Mouse (Mus musculus): ENCODE data around the gene Cpne1. TPM values are rescaled to one million over a fixed set of nuclear protein-coding genes. Genes with fewer than 3 reads are reported as not detected.

The Cpne1 gene
- polyA plus RNA-seq, 1 experiment from 2014 or later, result 31.9 TPM

Other genes starting within 250 kb of the Cpne1 start
- 63.5 and 79.0 TPM in 2 replicates for gene Uqcc1, start 181.7 kb downstream of the Cpne1 start, polyA plus RNA-seq (2015; fragmentation: Nextera tagmentation; extraction: Ambion mirVana)
- not detected in 2 replicates for gene Gm15557, start 171.2 kb downstream of the Cpne1 start, polyA plus RNA-seq (2015; fragmentation: Nextera tagmentation; extraction: Ambion mirVana)
- gene Gdf5, start 166.6 kb downstream of the Cpne1 start, polyA plus RNA-seq (2015; fragmentation: Nextera tagmentation; extraction: Ambion mirVana), result 2.4 and 4.3 TPM in 2 replicates
- gene Cep250, start 155.5 kb downstream of the Cpne1 start, polyA plus RNA-seq (2015; fragmentation: Nextera tagmentation; extraction: Ambion mirVana), result 18.9 and 19.2 TPM in 2 replicates
- 1.8 TPM in 2 replicates for gene 6430550D23Rik, start 104.0 kb downstream of the Cpne1 start, polyA plus RNA-seq (2015; fragmentation: Nextera tagmentation; extraction: Ambion mirVana)
- 341 and 364 TPM in 2 replicates for gene Ergic3, start 103.9 kb downstream of the Cpne1 start, polyA plus RNA-seq (2015; fragmentation: Nextera tagmentation; extraction: Ambion mirVana)
- not detected in 2 replicates for gene Fer1l4, start 59.0 kb downstream of the Cpne1 start, polyA plus RNA-seq (2015; fragmentation: Nextera tagmentation; extraction: Ambion mirVana)
- 6.1 and 6.4 TPM in 2 replicates for gene Spag4, start 46.8 kb downstream of the Cpne1 start, polyA plus RNA-seq (2015; fragmentation: Nextera tagmentation; extraction: Ambion mirVana)
- 31.1 and 32.4 TPM in 2 replicates for gene Rbm12, start within 50 bp of the Cpne1 start, polyA plus RNA-seq (2015; fragmentation: Nextera tagmentation; extraction: Ambion mirVana)
- 24.1 and 24.2 TPM in 2 replicates for gene Gm28036, start 15.1 kb upstream of the Cpne1 start, polyA plus RNA-seq (2015; fragmentation: Nextera tagmentation; extraction: Ambion mirVana)
- gene Romo1, start 32.1 kb upstream of the Cpne1 start, polyA plus RNA-seq (2015; fragmentation: Nextera tagmentation; extraction: Ambion mirVana), result 363 and 422 TPM in 2 replicates
- gene Nfs1, start 32.2 kb upstream of the Cpne1 start, polyA plus RNA-seq (2015; fragmentation: Nextera tagmentation; extraction: Ambion mirVana), result 40.7 TPM in 2 replicates
- gene Rbm39, start 68.3 kb upstream of the Cpne1 start, polyA plus RNA-seq (2015; fragmentation: Nextera tagmentation; extraction: Ambion mirVana), result 579 and 585 TPM in 2 replicates
- 153 and 157 TPM in 2 replicates for gene Phf20, start 84.5 kb upstream of the Cpne1 start, polyA plus RNA-seq (2015; fragmentation: Nextera tagmentation; extraction: Ambion mirVana)
- gene Cnbd2, start 200.3 kb upstream of the Cpne1 start, polyA plus RNA-seq (2015; fragmentation: Nextera tagmentation; extraction: Ambion mirVana), result 6.6 and 6.8 TPM in 2 replicates
- 93.0 and 99.8 TPM in 2 replicates for gene Scand1, start 200.7 kb upstream of the Cpne1 start, polyA plus RNA-seq (2015; fragmentation: Nextera tagmentation; extraction: Ambion mirVana)